Mouse (Mus musculus): ENCODE measurements at regions not wholly inside any gene's neighbourhood (a gene's known extent, or its start where the extent isn't known, plus 50 kb on each side); places are given as distances from the start of the nearest gene placed in this dataset.

- Histone ChIP-seq H3K36me3 (no peaks in the 10 kb centered on the region), H3K27ac (no peak overlapping the region), H3K27me3 (ENCODE audit: insufficient read depth, poor library complexity, severe bottlenecking) (peaks cover 6% of the 10 kb centered on the region), H3K9me3 (no peaks in the 10 kb centered on the region), H3K4me1 (replicated peaks) (no peaks in the 10 kb centered on the region), H3K4me3 (no peak overlapping the region)
- 76% methylated on average over 11 of the region's 11 CpGs for WGBS
- no peak for DNase-seq (ENCODE audit: low spot score)
These were observed 65.8 kb downstream of the Barhl2 start for GRCm38 (mm10) chr5:106392213-106392612.

GRCm38 (mm10) chr5:106386621-106387020, 71.3 kb downstream of the Barhl2 start:
- Histone ChIP-seq H3K36me3 (no peaks in the 10 kb centered on the region), H3K4me3 (no peak overlapping the region), H3K27ac (no peak overlapping the region), H3K27me3 (ENCODE audit: insufficient read depth, poor library complexity, severe bottlenecking) (peaks cover 17% of the 10 kb centered on the region), H3K4me1 (replicated peaks) (peaks cover 18% of the 10 kb centered on the region), H3K9me3 (no peaks in the 10 kb centered on the region)
- DNase-seq (ENCODE audit: low spot score), result no peak
- 87% methylated on average over 7 of the region's 7 CpGs for WGBS

GRCm38 (mm10) chr5:106385838-106386237, 72.1 kb downstream of the Barhl2 start:
- H3K27me3 ChIP-seq (ENCODE audit: insufficient read depth, poor library complexity, severe bottlenecking), result peaks cover 17% of the 10 kb centered on the region
- H3K9me3 ChIP-seq, result no peaks in the 10 kb centered on the region
- 65% methylated on average over 8 of the region's 8 CpGs for WGBS
- no peak overlapping the region for H3K27ac ChIP-seq
- peaks cover 21% of the 10 kb centered on the region for H3K4me1 ChIP-seq (replicated peaks)
- no peak overlapping the region for H3K4me3 ChIP-seq
- H3K36me3 ChIP-seq, result no peaks in the 10 kb centered on the region
- no peak for DNase-seq (ENCODE audit: low spot score)

GRCm38 (mm10) chr5:106385219-106385618, 72.7 kb downstream of the Barhl2 start:
- WGBS, result 65% methylated on average over 6 of the region's 6 CpGs
- Histone ChIP-seq H3K36me3 (no peaks in the 10 kb centered on the region), H3K4me1 (replicated peaks) (peaks cover 23% of the 10 kb centered on the region), H3K27ac (no peak overlapping the region), H3K9me3 (no peaks in the 10 kb centered on the region), H3K4me3 (no peak overlapping the region), H3K27me3 (ENCODE audit: insufficient read depth, poor library complexity, severe bottlenecking) (peaks cover 17% of the 10 kb centered on the region)
- no peak for DNase-seq (ENCODE audit: low spot score)

- Histone ChIP-seq H3K4me3 (no peak overlapping the region), H3K27ac (no peak overlapping the region), H3K9me3 (no peaks in the 10 kb centered on the region), H3K36me3 (no peaks in the 10 kb centered on the region), H3K27me3 (ENCODE audit: insufficient read depth, poor library complexity, severe bottlenecking) (peaks cover 14% of the 10 kb centered on the region), H3K4me1 (replicated peaks) (peaks cover 23% of the 10 kb centered on the region)
- 63% methylated on average over 6 of the region's 6 CpGs for WGBS
- no peak for DNase-seq (ENCODE audit: low spot score)
These were observed 73.7 kb downstream of the Barhl2 start for GRCm38 (mm10) chr5:106384138-106384770.

GRCm38 (mm10) chr5:106381919-106382318, 76.0 kb downstream of the Barhl2 start:
- no peak overlapping the region for H3K27ac ChIP-seq
- WGBS, result 84% methylated on average over 3 of the region's 3 CpGs
- no peaks in the 10 kb centered on the region for H3K36me3 ChIP-seq
- H3K9me3 ChIP-seq, result no peaks in the 10 kb centered on the region
- H3K27me3 ChIP-seq (ENCODE audit: insufficient read depth, poor library complexity, severe bottlenecking), result peaks cover 11% of the 10 kb centered on the region; the same call in 1 of the 2 replicates
- no peak overlapping the region for H3K4me3 ChIP-seq
- DNase-seq (ENCODE audit: low spot score), result no peak
- H3K4me1 ChIP-seq (replicated peaks), result peaks cover 23% of the 10 kb centered on the region

- Histone ChIP-seq H3K27me3 (ENCODE audit: insufficient read depth, poor library complexity, severe bottlenecking) (peaks cover 8% of the 10 kb centered on the region; the same call in 1 of the 2 replicates), H3K9me3 (no peaks in the 10 kb centered on the region), H3K4me3 (no peak overlapping the region), H3K4me1 (replicated peaks) (peaks cover 23% of the 10 kb centered on the region), H3K36me3 (no peaks in the 10 kb centered on the region), H3K27ac (no peak overlapping the region)
- DNase-seq (ENCODE audit: low spot score), result no peak
- WGBS, result 31% methylated on average over 9 of the region's 9 CpGs
These were observed 77.2 kb downstream of the Barhl2 start for GRCm38 (mm10) chr5:106380631-106381285.

- no peak for DNase-seq (ENCODE audit: low spot score)
- 0 out of 2 replicates have a peak, but pooled peaks cover 5% of the 10 kb centered on the region for H3K4me1 ChIP-seq (replicated peaks)
- H3K36me3 ChIP-seq, result no peaks in the 10 kb centered on the region
- WGBS, result 85% methylated on average over 25 of the region's 25 CpGs
- H3K9me3 ChIP-seq, result peaks cover 4% of the 10 kb centered on the region; the same call in 1 of the 2 replicates
- H3K4me3 ChIP-seq, result no peak overlapping the region
- H3K27me3 ChIP-seq (ENCODE audit: insufficient read depth, poor library complexity, severe bottlenecking), result peaks cover under 1% of the 10 kb centered on the region; the same call in 1 of the 2 replicates
- H3K27ac ChIP-seq, result no peak overlapping the region
These were observed 81.0 kb downstream of the Barhl2 start for GRCm38 (mm10) chr5:106376781-106377525.

- H3K27ac ChIP-seq, result no peak overlapping the region
- H3K36me3 ChIP-seq, result no peaks in the 10 kb centered on the region
- H3K27me3 ChIP-seq (ENCODE audit: insufficient read depth, poor library complexity, severe bottlenecking), result 0 out of 2 replicates have a peak, but pooled peaks cover 7% of the 10 kb centered on the region
- WGBS, result 33% methylated on average over 9 of the region's 9 CpGs
- no peak for DNase-seq (ENCODE audit: low spot score)
- no peak overlapping the region for H3K4me3 ChIP-seq
- H3K9me3 ChIP-seq, result no peaks in the 10 kb centered on the region
- H3K4me1 ChIP-seq (replicated peaks), result peaks cover 20% of the 10 kb centered on the region
These were observed 90.1 kb downstream of the Barhl2 start for GRCm38 (mm10) chr5:106367831-106368230.

- H3K4me3 ChIP-seq, result no peak overlapping the region
- no peak overlapping the region for H3K27ac ChIP-seq
- 0 out of 2 replicates have a peak, but pooled peaks cover 7% of the 10 kb centered on the region for H3K27me3 ChIP-seq (ENCODE audit: insufficient read depth, poor library complexity, severe bottlenecking)
- WGBS, result 62% methylated on average over 5 of the region's 5 CpGs
- peaks cover 20% of the 10 kb centered on the region for H3K4me1 ChIP-seq (replicated peaks)
- DNase-seq (ENCODE audit: low spot score), result no peak
- no peaks in the 10 kb centered on the region for H3K36me3 ChIP-seq
- H3K9me3 ChIP-seq, result no peaks in the 10 kb centered on the region
These were observed 90.7 kb downstream of the Barhl2 start for GRCm38 (mm10) chr5:106367312-106367711.

- no peaks in the 10 kb centered on the region for H3K9me3 ChIP-seq
- H3K27ac ChIP-seq, result no peak overlapping the region
- peaks cover 20% of the 10 kb centered on the region for H3K4me1 ChIP-seq (replicated peaks)
- H3K36me3 ChIP-seq, result no peaks in the 10 kb centered on the region
- H3K27me3 ChIP-seq (ENCODE audit: insufficient read depth, poor library complexity, severe bottlenecking), result 0 out of 2 replicates have a peak, but pooled peaks cover 7% of the 10 kb centered on the region
- no peak overlapping the region for H3K4me3 ChIP-seq
- no peak for DNase-seq (ENCODE audit: low spot score)
- WGBS, result 84% methylated on average over 7 of the region's 7 CpGs
These were observed 92.0 kb downstream of the Barhl2 start for GRCm38 (mm10) chr5:106366006-106366405.

GRCm38 (mm10) chr5:106365094-106365493, 92.9 kb downstream of the Barhl2 start:
- peaks cover 20% of the 10 kb centered on the region for H3K4me1 ChIP-seq (replicated peaks)
- no peak for DNase-seq (ENCODE audit: low spot score)
- no peaks in the 10 kb centered on the region for H3K36me3 ChIP-seq
- no peak overlapping the region for H3K27ac ChIP-seq
- H3K4me3 ChIP-seq, result no peak overlapping the region
- H3K9me3 ChIP-seq, result no peaks in the 10 kb centered on the region
- WGBS, result 52% methylated on average over 8 of the region's 8 CpGs
- 0 out of 2 replicates have a peak, but pooled peaks cover 7% of the 10 kb centered on the region for H3K27me3 ChIP-seq (ENCODE audit: insufficient read depth, poor library complexity, severe bottlenecking)

- WGBS, result 85% methylated on average over 8 of the region's 8 CpGs
- DNase-seq (ENCODE audit: low spot score), result no peak
- peaks cover 3% of the 10 kb centered on the region; the same call in 1 of the 2 replicates for H3K27me3 ChIP-seq (ENCODE audit: insufficient read depth, poor library complexity, severe bottlenecking)
These were observed 106.6 kb downstream of the Barhl2 start for GRCm38 (mm10) chr5:106351348-106351747.

More at GRCm38 (mm10) chr5:106351348-106351747, 106.6 kb downstream of the Barhl2 start:
- H3K27ac ChIP-seq, result no peak overlapping the region
- H3K4me1 ChIP-seq (replicated peaks), result no peaks in the 10 kb centered on the region
- H3K4me3 ChIP-seq, result no peak overlapping the region
- H3K36me3 ChIP-seq, result no peaks in the 10 kb centered on the region
- H3K9me3 ChIP-seq, result no peaks in the 10 kb centered on the region

Data from hindbrain, embryonic 10.5 days (tissue).